Mouse (Mus musculus): ENCODE measurements around the gene Cish. TPM values are rescaled to one million over a fixed set of nuclear protein-coding genes. Genes with fewer than 3 reads are reported as not detected.

Gene Cish
- total and polyA plus RNA-seq, 3 experiments: 10.0 to 24.5 TPM; not detected in 1

- Histone ChIP-seq H3K9me3 (replicated peaks; ENCODE audit: insufficient read depth, low read length) (no peaks in the 10 kb centered on the region), H3K4me3 (ENCODE audit: control insufficient read depth in 1 of 2, insufficient read depth in 1 of 2, low read depth in 2 of 2, low read length in 2 of 2) (no peak overlapping the region), H3K79me2 (ENCODE audit: control insufficient read depth, insufficient read depth, low read length, poor library complexity) (no peaks in the 10 kb centered on the region), H3K27ac (ENCODE audit: control insufficient read depth, low read depth, low read length) (no peak overlapping the region), H3K36me3 (ENCODE audit: control insufficient read depth in 1 of 2, insufficient read depth in 2 of 2, low read length in 2 of 2) (peaks cover 0 to 4% of the 10 kb centered on the region in 2 experiments; a peak in 2 of 4 replicates), H3K4me1 (ENCODE audit: control insufficient read depth in 1 of 2, insufficient read depth in 2 of 2, low read length in 2 of 2) (peaks cover 7 to 8% of the 10 kb centered on the region in 2 experiments), H3K27me3 (ENCODE audit: control insufficient read depth in 1 of 2, insufficient read depth in 2 of 2, low read length in 2 of 2) (no peaks in the 10 kb centered on the region), H3K9ac (ENCODE audit: control insufficient read depth, low read depth, low read length, poor library complexity, severe bottlenecking) (no peak overlapping the region)
- TF ChIP-seq POLR2A (IDR thresholded peaks at IDR 0.05; ENCODE audit: control insufficient read depth in 1 of 2, insufficient read depth in 1 of 2, low read depth in 1 of 2, low read length in 2 of 2, poor library complexity in 1 of 2): no peak
- no peak for TF ChIP-seq MYC (IDR thresholded peaks at IDR 0.05; ENCODE audit: low read depth, low read length)
- no peak for TF ChIP-seq CHD2 (IDR thresholded peaks at IDR 0.05; ENCODE audit: low read length)
- no peak for TF ChIP-seq E2F4 (IDR thresholded peaks at IDR 0.05; ENCODE audit: borderline replicate concordance, low read depth, low read length)
- TF ChIP-seq POLR2AphosphoS2 (IDR thresholded peaks at IDR 0.05; ENCODE audit: low read length): no peak
- TF ChIP-seq MYB (IDR thresholded peaks at IDR 0.05; ENCODE audit: low read depth, low read length): no peak
- no peak for TF ChIP-seq MAZ (IDR thresholded peaks at IDR 0.05; ENCODE audit: low read depth, low read length)
- no peak for TF ChIP-seq JUND (IDR thresholded peaks at IDR 0.05; ENCODE audit: low read depth, low read length)
- TF ChIP-seq BHLHE40 (IDR thresholded peaks at IDR 0.05; ENCODE audit: borderline replicate concordance, low read depth, low read length): no peak
- no peak for TF ChIP-seq ZKSCAN1 (IDR thresholded peaks at IDR 0.05; ENCODE audit: low read depth, low read length)
- no peak for TF ChIP-seq UBTF (IDR thresholded peaks at IDR 0.05; ENCODE audit: borderline replicate concordance, insufficient read depth, low read depth, low read length)
- no peak for TF ChIP-seq ZC3H11A (IDR thresholded peaks at IDR 0.05; ENCODE audit: low read depth, low read length)
- TF ChIP-seq SIN3A (IDR thresholded peaks at IDR 0.05; ENCODE audit: low read length): no peak
- no peak for TF ChIP-seq NRF1 (IDR thresholded peaks at IDR 0.05; ENCODE audit: insufficient read depth, low read depth, low read length, poor library complexity, severe bottlenecking)
- no peak for TF ChIP-seq USF1 (IDR thresholded peaks at IDR 0.05; ENCODE audit: low read depth, low read length)
- TF ChIP-seq GATA1 (IDR thresholded peaks at IDR 0.05; ENCODE audit: low read depth, low read length): no peak
- no peak for DNase-seq (ENCODE audit: low read depth, low spot score)
Measured at GRCm38 (mm10) chr9:107324799-107325561, 29.2 kb downstream of the Cish start.

- Histone ChIP-seq H3K4me3 (ENCODE audit: control insufficient read depth in 1 of 2, insufficient read depth in 1 of 2, low read depth in 2 of 2, low read length in 2 of 2) (no peak overlapping the region), H3K27ac (ENCODE audit: control insufficient read depth, low read depth, low read length) (no peak overlapping the region), H3K36me3 (ENCODE audit: control insufficient read depth in 1 of 2, insufficient read depth in 2 of 2, low read length in 2 of 2) (peaks cover 0 to 4% of the 10 kb centered on the region in 2 experiments; a peak in 2 of 4 replicates), H3K4me1 (ENCODE audit: control insufficient read depth in 1 of 2, insufficient read depth in 2 of 2, low read length in 2 of 2) (peaks cover 7 to 8% of the 10 kb centered on the region in 2 experiments), H3K9me3 (replicated peaks; ENCODE audit: insufficient read depth, low read length) (no peaks in the 10 kb centered on the region), H3K79me2 (ENCODE audit: control insufficient read depth, insufficient read depth, low read length, poor library complexity) (no peaks in the 10 kb centered on the region), H3K9ac (ENCODE audit: control insufficient read depth, low read depth, low read length, poor library complexity, severe bottlenecking) (no peak overlapping the region), H3K27me3 (ENCODE audit: control insufficient read depth in 1 of 2, insufficient read depth in 2 of 2, low read length in 2 of 2) (no peaks in the 10 kb centered on the region)
- TF ChIP-seq NELFE (IDR thresholded peaks at IDR 0.05; ENCODE audit: low read depth, low read length): no peak
- no peak for DNase-seq (ENCODE audit: low read depth, low spot score)
Measured at GRCm38 (mm10) chr9:107325904-107326303, 30.1 kb downstream of the Cish start.
